Mouse (Mus musculus): ENCODE measurements around the gene Klhl29. TPM values are rescaled to one million over a fixed set of nuclear protein-coding genes. Genes with fewer than 3 reads are reported as not detected.

Gene Klhl29
- polyA plus RNA-seq, 1 experiment = 0.02 TPM

- peaks cover 5% of the 10 kb centered on the region for H3K27me3 ChIP-seq (ENCODE audit: control insufficient read depth, insufficient read depth, insufficient read length)
- H3K36me3 ChIP-seq (ENCODE audit: control insufficient read depth, insufficient read depth) = no peaks in the 10 kb centered on the region
- no peaks in the 10 kb centered on the region for H3K79me2 ChIP-seq (ENCODE audit: control insufficient read depth, insufficient read depth)
- no peak overlapping the region for H3K4me2 ChIP-seq (ENCODE audit: low read depth)
- H3K4me3 ChIP-seq = no peak overlapping the region
- H3ac ChIP-seq (ENCODE audit: control insufficient read depth, insufficient read length) = no peak overlapping the region
- TF ChIP-seq TCF12 (IDR thresholded peaks at IDR 0.05; ENCODE audit: insufficient read depth, poor library complexity, severe bottlenecking) (no peak), SRF (IDR thresholded peaks at IDR 0.05; ENCODE audit: control insufficient read depth, insufficient read length, low read depth) (no peak), TCF3 (IDR thresholded peaks at IDR 0.05; ENCODE audit: insufficient read length, low read depth) (no peak), USF1 (IDR thresholded peaks at IDR 0.05; ENCODE audit: low read depth) (no peak), POLR2AphosphoS2 (IDR thresholded peaks at IDR 0.05; ENCODE audit: insufficient read length, low read depth) (no peak), MYOG (IDR thresholded peaks at IDR 0.05; ENCODE audit: control insufficient read depth in 1 of 3, insufficient read depth in 1 of 3, insufficient read length in 2 of 3, low read depth in 2 of 3) (no peak), MYOD1 (IDR thresholded peaks at IDR 0.05; ENCODE audit: control insufficient read depth in 1 of 3, insufficient read length in 2 of 3, low read depth in 2 of 3) (no peak), E2F4 (IDR thresholded peaks at IDR 0.05; ENCODE audit: insufficient read depth) (no peak), MAX (IDR thresholded peaks at IDR 0.05; ENCODE audit: low read depth) (no peak), REST (IDR thresholded peaks at IDR 0.05; ENCODE audit: insufficient read depth, insufficient read length) (no peak), CEBPB (IDR thresholded peaks at IDR 0.05; ENCODE audit: insufficient read depth, poor library complexity, severe bottlenecking) (no peak), POLR2A (IDR thresholded peaks at IDR 0.05; ENCODE audit: insufficient read length, low read depth) (no peak)
Observed at GRCm38 (mm10) chr12:5243449-5243848, 132.0 kb downstream of the Klhl29 start.

- Histone ChIP-seq H3K4me2 (ENCODE audit: low read depth) (no peak overlapping the region), H3K36me3 (ENCODE audit: control insufficient read depth, insufficient read depth) (no peaks in the 10 kb centered on the region), H3K27me3 (ENCODE audit: control insufficient read depth, insufficient read depth, insufficient read length) (peaks cover 5% of the 10 kb centered on the region), H3K79me2 (ENCODE audit: control insufficient read depth, insufficient read depth) (no peaks in the 10 kb centered on the region), H3K4me3 (no peak overlapping the region), H3ac (ENCODE audit: control insufficient read depth, insufficient read length) (no peak overlapping the region)
- TF ChIP-seq MYOD1 (IDR thresholded peaks at IDR 0.05; ENCODE audit: control insufficient read depth in 1 of 3, insufficient read length in 2 of 3, low read depth in 2 of 3) (no peak), MYOG (IDR thresholded peaks at IDR 0.05; ENCODE audit: control insufficient read depth in 1 of 3, insufficient read depth in 1 of 3, insufficient read length in 2 of 3, low read depth in 2 of 3) (no peak), POLR2A (IDR thresholded peaks at IDR 0.05; ENCODE audit: insufficient read length, low read depth) (no peak), TCF3 (IDR thresholded peaks at IDR 0.05; ENCODE audit: insufficient read length, low read depth) (no peak), SRF (IDR thresholded peaks at IDR 0.05; ENCODE audit: control insufficient read depth, insufficient read length, low read depth) (no peak), TCF12 (IDR thresholded peaks at IDR 0.05; ENCODE audit: insufficient read depth, poor library complexity, severe bottlenecking) (no peak), POLR2AphosphoS2 (IDR thresholded peaks at IDR 0.05; ENCODE audit: insufficient read length, low read depth) (no peak), REST (IDR thresholded peaks at IDR 0.05; ENCODE audit: insufficient read depth, insufficient read length) (no peak), USF1 (IDR thresholded peaks at IDR 0.05; ENCODE audit: low read depth) (no peak), MAX (IDR thresholded peaks at IDR 0.05; ENCODE audit: low read depth) (no peak), E2F4 (IDR thresholded peaks at IDR 0.05; ENCODE audit: insufficient read depth) (no peak)
Observed at GRCm38 (mm10) chr12:5242551-5243330, 132.7 kb downstream of the Klhl29 start.

- H3K79me2 ChIP-seq (ENCODE audit: control insufficient read depth, insufficient read depth) = no peaks in the 10 kb centered on the region
- H3ac ChIP-seq (ENCODE audit: control insufficient read depth, insufficient read length) = no peak overlapping the region
- H3K4me2 ChIP-seq (ENCODE audit: low read depth) = no peak overlapping the region
- H3K27me3 ChIP-seq (ENCODE audit: control insufficient read depth, insufficient read depth, insufficient read length) = no peaks in the 10 kb centered on the region
- no peaks in the 10 kb centered on the region for H3K36me3 ChIP-seq (ENCODE audit: control insufficient read depth, insufficient read depth)
- H3K4me3 ChIP-seq = no peak overlapping the region
- no peak for TF ChIP-seq CEBPB (IDR thresholded peaks at IDR 0.05; ENCODE audit: insufficient read depth, poor library complexity, severe bottlenecking)
- TF ChIP-seq MAX (IDR thresholded peaks at IDR 0.05; ENCODE audit: low read depth) = no peak
- no peak for TF ChIP-seq REST (IDR thresholded peaks at IDR 0.05; ENCODE audit: insufficient read depth, insufficient read length)
- TF ChIP-seq MYOD1 (IDR thresholded peaks at IDR 0.05; ENCODE audit: control insufficient read depth in 1 of 3, insufficient read length in 2 of 3, low read depth in 2 of 3) = no peak
- TF ChIP-seq USF1 (IDR thresholded peaks at IDR 0.05; ENCODE audit: low read depth) = no peak
- no peak for TF ChIP-seq TCF3 (IDR thresholded peaks at IDR 0.05; ENCODE audit: insufficient read length, low read depth)
- no peak for TF ChIP-seq TCF12 (IDR thresholded peaks at IDR 0.05; ENCODE audit: insufficient read depth, poor library complexity, severe bottlenecking)
- no peak for TF ChIP-seq POLR2A (IDR thresholded peaks at IDR 0.05; ENCODE audit: insufficient read length, low read depth)
- TF ChIP-seq SRF (IDR thresholded peaks at IDR 0.05; ENCODE audit: control insufficient read depth, insufficient read length, low read depth) = no peak
- no peak for TF ChIP-seq POLR2AphosphoS2 (IDR thresholded peaks at IDR 0.05; ENCODE audit: insufficient read length, low read depth)
- TF ChIP-seq E2F4 (IDR thresholded peaks at IDR 0.05; ENCODE audit: insufficient read depth) = no peak
- TF ChIP-seq MYOG (IDR thresholded peaks at IDR 0.05; ENCODE audit: control insufficient read depth in 1 of 3, insufficient read depth in 1 of 3, insufficient read length in 2 of 3, low read depth in 2 of 3) = no peak
Observed at GRCm38 (mm10) chr12:5239451-5240245, 135.8 kb downstream of the Klhl29 start.

- Histone ChIP-seq H3K79me2 (ENCODE audit: control insufficient read depth, insufficient read depth) (no peaks in the 10 kb centered on the region), H3K4me2 (ENCODE audit: low read depth) (no peak overlapping the region), H3K4me3 (no peak overlapping the region), H3K27me3 (ENCODE audit: control insufficient read depth, insufficient read depth, insufficient read length) (no peaks in the 10 kb centered on the region), H3K36me3 (ENCODE audit: control insufficient read depth, insufficient read depth) (no peaks in the 10 kb centered on the region), H3ac (ENCODE audit: control insufficient read depth, insufficient read length) (no peak overlapping the region)
- no peak for TF ChIP-seq POLR2AphosphoS2 (IDR thresholded peaks at IDR 0.05; ENCODE audit: insufficient read length, low read depth)
- TF ChIP-seq POLR2A (IDR thresholded peaks at IDR 0.05; ENCODE audit: insufficient read length, low read depth) = no peak
- TF ChIP-seq USF1 (IDR thresholded peaks at IDR 0.05; ENCODE audit: low read depth) = no peak
- TF ChIP-seq MYOD1 (IDR thresholded peaks at IDR 0.05; ENCODE audit: control insufficient read depth in 1 of 3, insufficient read length in 2 of 3, low read depth in 2 of 3) = peak in 2 of 3 experiments; percentile 22 to 42
- peak in 2 of 3 experiments; percentile 11 to 20 for TF ChIP-seq MYOG (IDR thresholded peaks at IDR 0.05; ENCODE audit: control insufficient read depth in 1 of 3, insufficient read depth in 1 of 3, insufficient read length in 2 of 3, low read depth in 2 of 3)
Observed at GRCm38 (mm10) chr12:5237078-5237477, 138.4 kb downstream of the Klhl29 start.

Measured in myocyte (in vitro differentiated cells).